Mouse (Mus musculus) heart, adult 11 months (tissue): Measurements from ENCODE around the gene Slc6a5.
A peak's percentile ranks its signal among the peaks of the same experiment; 100 is the strongest.

Experiments
- DNase-seq: peaks from one replicate; pipeline ENCODE4 v3.0.0; 2022

Gene Slc6a5

GRCm38 (mm10) chr7:49909850-49910249 is at the start of gene Slc6a5:
TSS of gene Slc6a5 (plus strand) at chr7:49910146.
- no peak for DNase-seq

GRCm38 (mm10) chr7:49861196-49861595 is 48.8 kb upstream of the Slc6a5 start:
- DNase-seq, result no peak

GRCm38 (mm10) chr7:49863753-49864152 is 46.2 kb upstream of the Slc6a5 start:
- DNase-seq, result peak; percentile 48

- DNase-seq, result no peak
Measured at GRCm38 (mm10) chr7:49869656-49870055, 40.3 kb upstream of the Slc6a5 start.

GRCm38 (mm10) chr7:49870276-49870675 is 39.7 kb upstream of the Slc6a5 start:
- DNase-seq, result no peak

- DNase-seq, result no peak
Measured at GRCm38 (mm10) chr7:49877307-49877706, 32.6 kb upstream of the Slc6a5 start.

GRCm38 (mm10) chr7:49879051-49879450 is 30.9 kb upstream of the Slc6a5 start:
- no peak for DNase-seq

GRCm38 (mm10) chr7:49879998-49880707 is 29.8 kb upstream of the Slc6a5 start:
- DNase-seq, result no peak

GRCm38 (mm10) chr7:49882288-49882687 is 27.7 kb upstream of the Slc6a5 start:
- no peak for DNase-seq

- no peak for DNase-seq
Measured at GRCm38 (mm10) chr7:49882694-49883389, 27.1 kb upstream of the Slc6a5 start.

- DNase-seq, result no peak
Measured at GRCm38 (mm10) chr7:49887776-49888390, 22.1 kb upstream of the Slc6a5 start.

- no peak for DNase-seq
Measured at GRCm38 (mm10) chr7:49894786-49895185, 15.2 kb upstream of the Slc6a5 start.

GRCm38 (mm10) chr7:49895296-49895695 is 14.7 kb upstream of the Slc6a5 start:
- no peak for DNase-seq

GRCm38 (mm10) chr7:49902003-49902552 is 7.9 kb upstream of the Slc6a5 start:
- no peak for DNase-seq

GRCm38 (mm10) chr7:49907191-49908171 is 2.5 kb upstream of the Slc6a5 start:
- DNase-seq, result no peak

GRCm38 (mm10) chr7:49908181-49908855 is 1.6 kb upstream of the Slc6a5 start:
- DNase-seq, result no peak

GRCm38 (mm10) chr7:49908990-49909411 is 945 bp upstream of the Slc6a5 start:
- no peak for DNase-seq

GRCm38 (mm10) chr7:49910361-49910760 is 415 bp downstream of the Slc6a5 start:
- no peak for DNase-seq

- no peak for DNase-seq
Measured at GRCm38 (mm10) chr7:49911147-49911946, 1.4 kb downstream of the Slc6a5 start.

GRCm38 (mm10) chr7:49911947-49912262 is 2.0 kb downstream of the Slc6a5 start:
- DNase-seq, result no peak

- DNase-seq, result no peak
Measured at GRCm38 (mm10) chr7:49913164-49913563, 3.2 kb downstream of the Slc6a5 start.
